Mouse (Mus musculus): ENCODE results near the gene Krr1.

Gene Krr1

DNA sequence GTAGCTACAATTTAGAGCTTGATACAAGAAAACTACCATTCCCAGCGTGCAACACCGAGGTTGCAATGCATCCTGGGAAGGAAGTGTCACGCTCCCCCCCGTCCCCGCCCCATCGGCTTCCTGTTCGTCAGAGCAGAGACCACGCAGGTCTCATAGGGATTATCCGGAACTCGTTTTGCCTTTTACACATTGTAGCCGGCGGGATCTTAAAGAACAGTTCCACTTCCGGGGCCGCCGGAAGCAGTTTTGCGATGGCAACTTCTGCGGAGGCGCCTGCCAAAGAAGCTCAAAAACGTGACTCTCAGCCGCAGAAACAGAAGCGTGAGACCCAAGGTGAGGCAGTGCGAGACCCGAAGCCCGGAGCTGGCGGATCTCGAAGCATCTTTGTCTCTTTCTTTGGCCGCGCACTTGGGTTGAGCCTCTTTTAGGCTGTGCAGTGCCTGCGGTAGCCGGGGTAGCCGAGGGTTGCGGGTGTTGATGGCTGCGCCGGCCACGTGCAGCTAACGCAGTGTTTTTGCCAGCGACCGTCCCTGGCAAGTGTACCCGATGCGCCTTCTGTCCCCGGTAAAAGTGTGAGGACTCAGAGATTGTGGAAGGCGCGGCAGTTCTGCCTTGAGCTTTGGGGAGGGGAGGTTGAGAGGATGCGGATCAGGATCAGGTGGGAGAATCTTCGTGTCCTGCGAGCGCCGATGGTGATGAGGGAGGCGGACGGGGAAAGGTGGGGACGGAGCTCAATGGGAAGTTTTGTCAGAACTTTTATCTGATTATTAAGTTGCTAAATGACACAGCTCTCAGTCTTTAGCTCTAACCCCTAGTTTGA, at the start of gene Krr1:
Gene Krr1 (plus strand): TSS at position 123 of the 820 bp plus-strand sequence.
- peak; percentile 84 for DNase-seq

DNA sequence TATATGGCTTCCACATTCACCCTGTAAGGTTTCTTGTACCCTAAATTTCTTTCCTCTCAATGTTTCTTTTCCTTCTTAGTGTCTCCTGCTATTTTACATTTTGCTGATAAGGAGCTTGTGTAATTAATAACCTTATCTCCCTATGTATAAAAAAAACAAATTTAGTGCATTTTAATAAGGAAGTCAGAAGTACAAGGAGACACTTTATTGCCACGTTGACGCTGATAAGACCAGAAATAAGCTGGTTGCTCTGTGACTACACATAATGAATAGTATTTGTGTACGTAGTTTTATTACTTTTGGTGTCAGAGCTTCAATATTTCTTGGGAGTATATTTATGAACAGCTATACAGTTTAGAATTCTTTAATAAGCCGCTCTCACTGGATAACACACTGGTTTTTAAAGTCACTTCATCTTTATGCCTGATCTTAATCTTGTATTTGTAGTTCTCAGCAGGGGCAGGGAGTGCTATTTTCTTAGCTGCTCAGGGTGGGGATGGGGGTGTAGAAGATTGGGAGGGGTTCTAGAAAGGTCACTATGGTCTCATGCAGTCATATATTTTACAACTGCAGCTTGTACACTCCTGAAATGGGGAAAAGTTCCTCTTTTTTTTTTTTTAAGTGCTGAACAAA, 48.8 kb upstream of the Krr1 start:
- no peak for DNase-seq

DNA sequence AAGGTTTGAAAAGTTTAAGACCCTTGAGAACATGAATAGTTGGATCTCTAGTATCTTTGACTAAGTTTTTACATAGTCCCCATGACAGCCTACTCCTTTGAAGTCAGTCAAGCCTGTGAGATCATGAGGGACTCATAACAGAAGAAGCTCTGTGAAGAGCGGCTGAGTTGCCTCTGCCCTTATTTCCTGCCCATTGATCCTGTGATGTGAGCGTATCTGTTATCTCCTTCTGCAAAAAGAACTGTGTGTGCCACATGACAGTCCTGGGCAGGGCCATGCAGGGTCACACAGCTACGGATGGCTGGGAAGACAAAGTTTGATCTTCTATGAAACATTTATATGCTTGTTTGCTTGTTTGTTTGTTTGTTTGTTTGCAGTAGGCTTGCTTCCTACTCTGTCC, 48.3 kb upstream of the Krr1 start:
- DNase-seq: no peak

DNA sequence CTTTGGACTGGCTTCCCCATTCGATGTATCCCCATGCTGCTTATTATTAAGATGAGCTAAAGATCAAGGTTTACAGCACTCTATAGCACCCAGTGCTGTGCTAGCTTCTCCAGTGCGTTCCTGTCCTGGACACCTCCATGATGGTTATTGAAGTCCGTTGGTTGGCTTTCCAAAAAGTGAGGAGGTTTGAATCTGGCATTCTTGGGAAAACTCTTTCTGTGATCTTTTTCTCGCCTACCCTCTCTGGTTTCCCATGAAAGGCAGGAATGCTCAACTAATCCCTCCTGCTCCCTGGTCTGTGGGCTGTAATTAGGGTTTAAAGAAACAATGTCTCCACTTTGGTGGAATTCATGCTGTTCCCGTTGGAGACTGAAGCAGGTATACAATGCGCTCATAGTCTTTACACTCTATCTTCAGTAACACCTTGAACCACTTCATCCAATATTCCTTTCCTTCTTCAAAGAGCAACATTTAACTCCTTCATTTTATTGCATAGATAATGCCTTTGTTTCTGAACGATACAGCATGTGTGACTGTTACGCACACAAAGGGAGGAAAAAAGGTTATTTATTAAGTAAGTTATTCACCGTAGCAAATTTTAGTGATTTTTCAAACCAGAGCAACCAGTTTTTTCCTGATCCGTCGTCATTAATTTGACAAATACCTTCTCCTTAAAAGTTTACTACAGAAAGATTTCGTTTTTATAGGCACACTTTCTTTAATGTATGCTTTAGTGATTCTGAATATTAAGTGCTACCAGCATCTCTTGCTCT, 47.6 kb upstream of the Krr1 start:
- no peak for DNase-seq

DNA sequence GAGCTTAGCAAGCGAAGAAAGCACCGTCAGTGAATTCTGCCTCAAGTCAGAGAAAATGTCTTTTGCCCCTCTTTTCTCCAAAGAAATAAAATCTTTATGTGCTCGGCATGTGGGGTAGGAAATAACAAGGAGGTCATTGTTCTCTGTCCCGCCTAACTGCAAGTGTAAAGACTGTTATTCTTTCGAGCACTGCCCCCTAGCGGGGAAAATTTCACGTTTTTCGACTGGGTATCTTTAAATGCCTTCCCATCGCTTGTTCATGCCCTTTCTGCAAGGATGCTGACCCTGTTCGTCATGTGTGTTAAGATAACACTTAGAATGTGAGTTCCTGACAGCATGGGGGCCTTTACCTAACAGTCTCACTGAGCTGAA, 47.0 kb upstream of the Krr1 start:
- DNase-seq: peak; percentile 97

DNA sequence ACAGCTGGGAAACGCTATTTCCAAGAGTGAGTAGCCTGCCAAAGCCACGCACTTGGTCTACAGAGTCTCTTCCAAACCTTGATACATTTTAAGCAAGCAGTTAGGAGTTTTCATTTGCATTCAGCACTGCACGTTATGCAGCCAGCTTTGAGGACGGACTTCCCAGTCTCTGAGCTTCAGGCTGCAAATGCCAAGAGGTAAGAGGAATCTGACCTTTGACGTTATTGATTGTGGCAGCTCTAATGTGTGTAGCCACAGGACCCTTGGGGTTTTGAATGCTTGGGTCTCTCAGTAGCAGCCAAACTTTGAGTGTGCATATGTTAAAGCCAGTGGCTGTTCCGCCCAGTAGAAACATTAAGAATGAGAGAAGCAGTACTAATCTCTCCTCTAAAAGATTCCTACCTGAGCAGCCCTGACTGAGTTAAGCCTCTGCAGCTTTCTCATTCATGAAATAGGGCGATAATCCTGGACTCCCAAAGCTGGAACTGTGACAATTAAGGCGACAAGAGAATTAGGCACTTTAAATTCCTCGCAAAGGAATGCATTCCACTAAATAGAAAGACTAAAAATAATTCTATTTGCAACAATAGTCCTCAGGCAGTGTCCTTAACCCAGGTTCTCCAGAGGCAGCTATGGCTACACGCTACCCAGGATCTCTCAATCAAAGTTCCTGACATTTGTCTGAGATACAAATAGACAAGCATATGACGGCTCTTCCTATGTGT, 39.7 kb upstream of the Krr1 start:
- DNase-seq: no peak

DNA sequence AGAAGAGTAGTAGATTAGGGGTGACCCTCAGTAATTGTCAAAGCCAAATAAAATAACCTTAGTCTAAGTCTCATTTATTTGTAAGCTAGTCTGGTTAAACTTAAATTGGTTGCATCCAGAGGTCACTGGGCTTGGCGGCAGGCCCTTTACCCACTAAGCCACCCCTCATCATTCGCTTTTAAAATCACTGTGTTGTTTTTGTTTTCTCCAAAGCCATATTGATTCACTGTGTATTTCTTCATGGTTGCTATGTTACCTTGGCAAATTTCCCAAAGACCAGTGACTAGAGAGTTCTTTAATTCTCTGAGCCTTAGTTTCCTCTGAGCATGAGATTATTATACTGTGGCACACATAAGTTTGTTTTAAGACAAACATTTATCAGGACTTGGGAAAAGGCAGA, 37.3 kb upstream of the Krr1 start:
- DNase-seq: no peak

DNA sequence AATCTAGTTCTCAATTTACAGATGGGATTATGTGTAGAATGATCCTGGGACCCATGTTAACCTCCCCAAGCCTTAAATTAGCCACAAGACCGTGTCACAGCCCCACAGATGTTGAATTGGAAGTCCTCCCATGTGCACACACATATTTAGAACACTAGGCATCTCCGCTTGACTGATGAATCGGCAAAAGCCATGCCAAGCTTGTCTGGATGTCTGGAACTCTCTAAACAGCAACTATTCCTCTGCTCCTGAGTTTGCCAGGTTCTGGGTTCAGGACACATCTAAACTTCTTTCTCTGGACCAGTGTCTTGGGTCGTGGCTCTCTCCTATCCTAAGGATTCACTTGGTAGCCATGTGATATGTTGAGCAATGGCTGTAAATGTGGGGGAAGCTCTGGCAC, 36.4 kb upstream of the Krr1 start:
- DNase-seq: no peak

DNA sequence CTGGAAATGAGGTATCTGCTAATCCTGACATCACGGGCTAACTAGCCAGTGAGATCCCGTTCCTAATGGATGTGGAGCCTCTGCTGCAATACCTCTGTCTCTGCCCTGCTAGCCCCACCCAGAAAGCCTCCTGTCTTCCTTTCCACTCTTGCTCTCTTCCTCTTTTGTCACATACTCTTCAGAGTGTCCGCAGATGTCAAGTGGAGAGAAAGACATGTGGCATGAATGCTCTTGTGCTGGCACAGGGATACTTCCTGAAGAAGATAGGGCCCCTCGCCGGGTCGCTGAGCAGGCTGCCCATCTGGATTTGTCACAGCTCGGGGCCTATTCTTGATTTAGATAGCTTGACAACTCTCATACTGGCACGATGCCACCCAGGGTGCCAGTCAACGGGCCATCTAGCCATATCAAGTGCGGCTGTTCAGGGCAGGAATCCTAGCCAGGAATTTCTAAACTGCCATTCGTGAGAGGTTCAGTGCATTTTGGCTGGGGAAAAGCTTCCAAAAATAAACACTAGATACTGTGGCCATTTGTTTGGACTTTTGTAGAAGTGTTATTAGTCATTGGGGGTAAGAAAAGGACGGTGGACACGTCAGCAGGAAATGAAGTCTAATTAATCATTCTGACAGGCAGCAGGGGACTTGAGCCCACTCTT, 35.8 kb upstream of the Krr1 start:
- peak; percentile 76 for DNase-seq

DNA sequence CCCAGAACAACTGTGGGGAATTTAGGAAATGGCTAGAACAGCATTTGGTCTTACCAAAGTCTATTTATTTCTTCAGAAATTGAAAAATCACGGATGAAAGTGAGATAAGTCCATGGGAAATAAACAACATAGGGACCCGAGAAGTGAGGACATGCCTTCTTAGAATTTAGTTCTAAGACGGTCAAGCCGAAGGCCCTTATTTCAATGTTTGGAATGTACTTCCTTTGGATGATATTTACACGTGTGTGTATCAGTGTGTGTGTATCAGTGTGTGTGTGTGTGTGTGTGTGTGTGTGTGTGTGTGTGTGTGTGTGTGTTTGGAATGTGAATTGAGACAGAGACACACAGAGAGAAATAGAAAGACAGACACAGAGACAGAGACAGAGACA, 35.3 kb upstream of the Krr1 start:
- DNase-seq: no peak

DNA sequence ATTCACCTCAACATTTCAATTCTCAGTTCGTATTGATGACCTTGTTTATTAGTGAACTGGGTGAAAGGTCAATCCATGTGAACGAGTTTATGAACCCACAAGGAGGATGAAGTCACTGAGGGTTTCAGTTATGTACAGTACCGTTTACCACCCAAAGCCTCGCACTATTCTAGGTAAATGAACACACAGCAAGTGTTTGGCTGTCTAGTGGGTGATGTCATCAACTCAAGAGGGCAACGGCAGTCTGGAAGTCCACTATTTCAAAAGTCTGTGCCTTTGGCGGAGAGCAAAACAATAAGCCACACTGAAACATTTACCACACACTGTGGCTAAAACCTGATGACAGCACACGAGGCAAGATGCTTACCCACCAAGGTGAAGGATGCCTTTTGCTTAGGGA, 29.4 kb upstream of the Krr1 start:
- DNase-seq: peak; percentile 28

DNA sequence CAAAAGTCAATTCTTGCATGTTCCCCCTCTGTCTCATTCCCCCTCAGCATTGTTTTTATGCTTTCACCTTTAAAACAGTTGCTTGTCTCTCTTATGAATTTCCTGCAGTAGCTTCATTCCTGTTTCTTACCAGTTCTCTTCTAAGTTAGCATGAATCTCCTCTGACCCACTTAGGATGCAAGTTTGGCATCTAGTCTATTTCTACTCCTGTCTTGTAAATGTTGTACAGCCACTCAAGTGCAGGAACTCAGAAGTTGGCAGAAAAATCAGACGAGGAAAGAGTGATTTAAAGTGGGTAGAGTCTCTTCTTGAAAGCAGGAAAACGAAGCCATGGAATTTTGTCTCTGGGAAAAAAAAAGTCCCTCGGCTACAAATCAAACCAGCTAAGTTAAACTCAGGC, 26.9 kb upstream of the Krr1 start:
- DNase-seq: no peak

DNA sequence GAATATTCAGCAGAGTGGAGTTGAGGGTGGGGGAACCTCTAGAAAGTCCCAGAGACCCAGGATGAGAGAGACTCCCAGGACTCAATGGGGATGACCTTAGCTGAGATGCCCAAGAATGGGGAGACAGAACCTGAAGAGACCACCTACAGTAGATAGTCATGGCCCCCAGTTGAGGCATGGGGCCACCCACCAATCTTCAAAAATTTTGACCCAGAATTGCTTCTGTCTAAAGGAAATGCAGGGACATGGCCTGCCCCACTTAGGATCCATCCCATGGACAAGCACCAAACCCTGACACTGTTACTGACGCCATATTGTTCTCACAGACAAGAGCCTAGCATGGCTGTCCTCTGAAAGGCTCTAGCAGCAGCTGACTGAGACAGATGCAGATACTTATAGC, 24.4 kb upstream of the Krr1 start:
- DNase-seq: no peak

DNA sequence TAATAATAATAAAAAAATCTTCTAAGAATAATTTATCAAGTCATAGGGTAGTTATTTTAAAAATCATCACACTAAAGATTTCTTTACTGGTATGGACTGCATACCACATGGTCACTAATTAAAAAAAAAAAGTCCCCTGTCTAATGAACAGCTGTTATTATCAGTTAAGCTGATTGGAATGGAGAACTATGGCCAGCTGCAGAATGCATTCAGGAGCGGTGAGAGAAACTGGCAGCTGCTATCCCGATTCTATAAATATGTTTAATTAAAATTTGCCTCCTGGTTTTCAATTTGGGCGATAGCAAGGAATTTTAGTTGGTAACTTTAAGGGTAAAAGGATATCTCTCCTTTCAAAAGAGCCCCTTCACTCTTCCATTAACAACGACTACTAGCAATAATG, 23.5 kb upstream of the Krr1 start:
- DNase-seq: no peak

DNA sequence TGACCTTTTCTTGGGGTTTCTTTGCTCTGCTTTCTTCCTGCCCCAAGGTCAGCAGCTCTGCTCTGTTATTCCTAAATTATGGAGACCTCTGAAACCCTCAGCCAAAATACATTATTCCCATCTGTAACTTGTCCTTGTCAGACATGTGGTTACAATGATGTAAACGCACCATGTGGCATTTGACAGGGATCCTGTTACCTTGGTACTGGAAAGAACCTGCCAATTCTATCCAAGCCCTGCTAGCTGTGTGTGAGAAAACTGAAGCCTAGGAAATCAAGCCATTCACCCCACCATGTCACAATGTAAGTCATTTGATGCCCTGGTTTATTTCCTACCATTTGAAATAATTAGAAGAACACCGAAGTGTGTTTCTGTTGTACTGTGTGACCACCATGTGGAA, 16.6 kb upstream of the Krr1 start:
- DNase-seq: no peak

DNA sequence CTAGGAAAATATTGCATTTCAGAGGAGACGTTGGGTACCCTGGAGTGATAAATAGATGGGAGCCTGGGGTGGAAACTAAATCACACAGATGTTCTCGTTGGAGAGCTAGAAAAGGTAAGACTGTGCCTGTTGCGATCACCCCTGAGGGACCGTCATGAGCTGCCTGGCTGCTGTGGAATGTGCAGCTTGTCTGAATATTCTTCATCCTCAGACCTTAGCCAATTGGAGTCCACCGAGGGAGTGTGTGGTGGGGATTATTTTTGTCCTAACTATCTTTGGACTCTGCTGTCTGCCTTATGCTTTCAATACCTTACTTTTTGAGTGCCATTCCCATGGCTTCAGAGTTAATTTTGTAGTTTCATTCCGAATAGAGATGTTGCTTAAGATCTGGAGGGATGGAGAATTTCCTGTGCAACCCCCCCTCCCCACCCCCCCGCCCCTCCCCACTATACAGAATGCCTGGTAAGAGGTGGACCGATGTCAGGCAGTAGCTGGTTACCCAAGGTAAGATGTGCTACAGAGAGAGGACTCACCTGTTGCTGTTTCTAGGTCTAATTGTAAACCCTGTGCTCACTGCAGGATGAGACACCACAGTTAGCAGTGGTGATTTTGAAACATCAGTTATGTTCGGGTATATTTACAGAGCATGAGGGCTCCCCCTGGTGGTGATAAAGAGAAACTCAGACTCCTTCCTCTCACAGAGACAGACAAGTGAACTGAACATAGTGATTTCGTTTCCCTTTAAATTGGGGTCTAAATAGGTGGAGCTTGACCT, 15.0 kb upstream of the Krr1 start:
- DNase-seq: peak; percentile 73

DNA sequence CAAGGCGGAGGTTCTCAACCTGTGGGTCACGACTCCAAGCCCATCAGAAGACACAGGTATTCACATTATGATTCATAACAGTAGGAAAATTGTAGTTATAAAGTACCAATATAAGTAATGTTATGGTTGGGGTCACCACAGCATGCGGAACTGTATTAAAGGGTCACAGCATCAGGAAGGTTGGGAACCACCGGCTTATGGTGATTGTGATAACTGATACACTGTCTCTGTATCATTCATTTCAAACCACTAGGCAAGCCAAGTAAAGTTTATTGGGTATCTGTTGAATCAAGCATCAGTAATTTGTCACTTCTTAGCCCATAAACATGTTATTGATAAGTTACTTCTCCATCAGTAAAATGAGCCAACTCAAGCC, 14.4 kb upstream of the Krr1 start:
- DNase-seq: no peak

DNA sequence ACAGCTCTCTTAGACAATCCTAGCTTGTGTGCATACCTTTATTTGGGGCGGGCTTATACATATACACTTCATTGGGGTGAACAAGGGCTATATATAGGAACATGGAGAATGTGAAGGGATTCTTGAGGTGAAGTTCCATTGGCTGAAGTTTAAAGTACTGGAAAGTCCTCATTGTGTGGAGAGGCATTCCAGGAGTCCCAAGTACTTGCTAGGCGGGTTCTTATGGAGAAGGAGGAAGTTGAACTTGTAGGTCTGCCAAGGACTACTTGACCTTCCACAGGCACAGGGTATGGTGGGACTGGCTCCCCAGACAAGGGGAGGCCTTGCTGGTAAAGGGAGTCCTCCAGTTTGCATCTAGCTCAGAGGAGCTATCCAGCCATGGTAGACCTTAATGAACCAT, 13.1 kb upstream of the Krr1 start:
- DNase-seq: peak; percentile 63

DNA sequence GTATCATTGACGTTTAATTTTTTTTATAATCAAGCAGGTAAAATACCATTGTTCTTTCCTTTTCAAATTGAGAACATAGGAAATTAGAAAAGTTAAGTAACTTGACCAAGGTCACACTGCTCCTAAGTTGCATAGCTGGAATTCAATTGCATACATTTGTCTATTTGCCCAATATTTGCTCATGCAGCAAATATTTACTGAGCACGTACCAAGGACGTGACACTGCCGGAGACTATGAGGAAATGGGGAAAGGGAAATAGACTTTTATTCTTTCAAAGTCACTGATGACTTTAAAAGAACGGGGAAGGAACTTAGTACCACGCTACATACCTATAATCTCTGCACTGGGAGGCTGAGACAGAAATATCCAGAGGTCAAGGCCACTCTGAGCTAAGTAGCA, 12.0 kb upstream of the Krr1 start:
- DNase-seq: no peak

DNA sequence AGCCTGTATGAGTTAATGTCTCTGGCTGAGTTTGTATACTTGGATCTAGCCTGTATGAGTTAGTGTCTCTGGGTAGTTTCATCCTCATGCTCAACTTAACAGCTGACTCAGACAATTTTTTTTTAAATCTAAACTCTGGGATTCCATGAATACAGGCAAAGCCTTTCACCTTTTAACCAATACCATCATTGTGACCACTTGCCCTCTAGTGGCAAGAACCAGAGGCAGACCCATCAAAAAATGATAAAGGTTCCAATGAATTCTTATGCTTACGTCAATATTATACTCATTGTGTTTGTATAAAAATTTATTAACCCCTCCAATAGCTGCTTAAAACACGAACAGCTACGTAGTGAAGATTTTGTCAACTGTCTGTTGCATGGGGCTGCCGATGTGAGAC, 6.1 kb upstream of the Krr1 start:
- no peak for DNase-seq

DNA sequence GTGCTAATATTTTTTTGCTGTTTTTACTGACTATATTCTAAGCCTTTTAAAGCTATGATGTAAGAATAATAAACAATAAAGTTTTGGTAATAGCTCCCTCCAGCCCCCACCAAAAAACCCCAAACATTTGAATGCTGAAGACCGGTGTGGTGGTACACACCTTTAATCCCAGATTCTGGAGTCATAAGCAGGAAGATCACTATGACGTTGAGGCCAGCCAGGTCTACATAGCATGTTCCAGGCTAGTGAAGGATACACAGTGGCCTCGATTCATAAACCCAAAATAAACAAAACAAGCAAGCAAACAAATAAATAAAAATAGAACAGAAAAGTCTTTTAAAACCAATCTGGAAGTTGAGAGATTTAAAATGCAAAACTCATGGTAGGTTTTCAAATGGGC, 535 bp upstream of the Krr1 start:
- no peak for DNase-seq

DNA sequence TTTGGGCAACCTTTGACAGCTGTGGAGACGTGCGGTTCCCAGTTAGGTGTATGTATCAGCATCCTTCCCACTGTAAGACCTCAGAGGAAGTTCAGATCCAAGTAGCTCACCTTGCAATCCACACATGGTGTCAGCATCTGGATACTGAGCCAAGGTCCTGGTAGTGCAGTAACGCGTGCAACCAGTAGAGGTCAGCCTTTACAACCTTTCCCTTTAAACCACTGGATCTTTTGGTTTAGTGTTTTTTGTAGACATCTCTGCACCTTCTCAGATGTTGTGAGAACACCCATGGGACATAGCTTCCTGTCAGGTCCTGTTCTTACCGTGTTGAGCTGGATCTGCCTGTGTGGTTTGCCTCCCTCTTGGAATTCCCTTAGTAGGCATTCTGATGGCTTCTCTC, 5.1 kb downstream of the Krr1 start:
- peak; percentile 58 for DNase-seq

Measured in lung, postnatal 14 days (tissue).